Mouse (Mus musculus): ENCODE results near the gene Bcr.

- TF ChIP-seq CTCF (IDR thresholded peaks at IDR 0.05; ENCODE audit: insufficient read depth, low read length) (no peak), POLR2A (IDR thresholded peaks at IDR 0.05; ENCODE audit: borderline replicate concordance, extremely low read depth, low read depth, low read length) (no peak)
Observed at GRCm38 (mm10) chr10:75111446-75112201, 51.2 kb downstream of the Bcr start.
